Mouse (Mus musculus): ENCODE data around the gene Vstm5. TPM values are rescaled to one million over a fixed set of nuclear protein-coding genes. Genes with fewer than 3 reads are reported as not detected.
"Not testable (repeated sequence)": the region's sequence is repeated elsewhere in the genome, so short reads cannot be mapped to it uniquely, and the experiment has no call there.

Vstm5 gene
- 1 to 10 TPM; 5.3 to 6.8 TPM for total RNA-seq (2021)
- long read RNA-seq, experiment 1, partial matches to known transcripts: 1 of 5 reads
- long read RNA-seq, experiment 1, other reads (novel, unspliced or antisense): 2 of 5 reads
- long read RNA-seq, experiment 2, partial matches to known transcripts: 0 of 2 reads
- long read RNA-seq, experiment 2, other reads (novel, unspliced or antisense): 1 of 2 reads

GRCm38 (mm10) chr9:15239042-15239925, at the start of gene Vstm5:
Gene Vstm5, plus strand, starts transcription at chr9:15239045.
- peak within 1 kb of the TSS; percentile 49 for H3K4me3 ChIP-seq
- peak; percentile 30 for TF ChIP-seq CTCF (conservative IDR thresholded peaks at IDR 0.05)
- peak within 1 kb of the TSS; percentile 59; the same call in 1 of the 2 replicates for H3K27ac ChIP-seq
- DNase-seq (ENCODE audit: low spot score in 2 of 2): peak; percentile 21 to 26

- not testable (repeated sequence) for H3K4me3 ChIP-seq; DNase-seq (ENCODE audit: low spot score in 2 of 2); H3K27ac ChIP-seq
These were observed 44.0 kb upstream of the Vstm5 start for GRCm38 (mm10) chr9:15194806-15195205.

GRCm38 (mm10) chr9:15206631-15207030, 32.2 kb upstream of the Vstm5 start:
- no peak for TF ChIP-seq CTCF (conservative IDR thresholded peaks at IDR 0.05)
- H3K4me3 ChIP-seq: no peak overlapping the region
- DNase-seq (ENCODE audit: low spot score in 2 of 2): no peak
- H3K27ac ChIP-seq: no peak overlapping the region

GRCm38 (mm10) chr9:15209320-15209719, 29.5 kb upstream of the Vstm5 start:
- no peak for TF ChIP-seq CTCF (conservative IDR thresholded peaks at IDR 0.05)
- H3K4me3 ChIP-seq: no peak overlapping the region
- DNase-seq (ENCODE audit: low spot score in 2 of 2): peak in 1 of 2 experiments; percentile 3
- H3K27ac ChIP-seq: no peak overlapping the region

GRCm38 (mm10) chr9:15211876-15212275, 27.0 kb upstream of the Vstm5 start:
- no peak overlapping the region for H3K4me3 ChIP-seq
- H3K27ac ChIP-seq: no peak overlapping the region
- peak; percentile 2 to 37 for DNase-seq (ENCODE audit: low spot score in 2 of 2)
- peak; percentile 71 for TF ChIP-seq CTCF (conservative IDR thresholded peaks at IDR 0.05)

DNA sequence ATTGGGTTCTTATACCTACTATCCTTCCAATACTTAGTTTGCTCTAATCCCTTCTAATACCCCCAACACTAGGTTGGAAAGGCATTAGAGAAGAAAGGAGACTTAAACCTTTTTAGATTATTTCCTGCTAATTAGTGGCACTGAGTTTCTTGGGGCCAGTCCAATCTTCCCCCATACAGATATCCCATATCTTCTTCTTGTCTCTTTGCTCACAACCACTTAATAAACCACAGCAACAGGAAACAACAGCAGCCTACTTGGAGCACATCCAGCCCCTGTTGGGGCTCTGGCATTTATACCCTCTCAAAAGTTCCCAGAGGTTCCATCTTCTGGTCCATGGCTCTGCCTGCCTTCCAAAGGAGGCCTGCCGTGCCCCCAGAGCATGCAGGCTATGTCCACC, 25.1 kb upstream of the Vstm5 start:
- no peak overlapping the region for H3K4me3 ChIP-seq
- DNase-seq (ENCODE audit: low spot score in 2 of 2): no peak
- TF ChIP-seq CTCF (conservative IDR thresholded peaks at IDR 0.05): no peak
- no peak overlapping the region for H3K27ac ChIP-seq

GRCm38 (mm10) chr9:15224912-15225311, 13.9 kb upstream of the Vstm5 start:
- TF ChIP-seq CTCF (conservative IDR thresholded peaks at IDR 0.05): no peak
- Histone ChIP-seq H3K4me3 (no peak overlapping the region), H3K27ac (no peak overlapping the region)
- no peak for DNase-seq (ENCODE audit: low spot score in 2 of 2)

GRCm38 (mm10) chr9:15232445-15232844, 6.4 kb upstream of the Vstm5 start:
- no peak overlapping the region for H3K4me3 ChIP-seq
- no peak overlapping the region for H3K27ac ChIP-seq
- DNase-seq (ENCODE audit: low spot score in 2 of 2): no peak
- no peak for TF ChIP-seq CTCF (conservative IDR thresholded peaks at IDR 0.05)

GRCm38 (mm10) chr9:15233604-15234003, 5.2 kb upstream of the Vstm5 start:
- TF ChIP-seq CTCF (conservative IDR thresholded peaks at IDR 0.05): no peak
- DNase-seq (ENCODE audit: low spot score in 2 of 2): no peak
- Histone ChIP-seq H3K4me3 (no peak overlapping the region), H3K27ac (no peak overlapping the region)

- no peak for TF ChIP-seq CTCF (conservative IDR thresholded peaks at IDR 0.05)
- DNase-seq (ENCODE audit: low spot score in 2 of 2): no peak
- no peak overlapping the region for H3K4me3 ChIP-seq
- no peak overlapping the region for H3K27ac ChIP-seq
These were observed 2.9 kb upstream of the Vstm5 start for GRCm38 (mm10) chr9:15235986-15236385.

GRCm38 (mm10) chr9:15237516-15238296, 1.1 kb upstream of the Vstm5 start:
- Histone ChIP-seq H3K4me3 (no peak overlapping the region), H3K27ac (no peak overlapping the region)
- no peak for TF ChIP-seq CTCF (conservative IDR thresholded peaks at IDR 0.05)
- DNase-seq (ENCODE audit: low spot score in 2 of 2): no peak

- H3K27ac ChIP-seq: peak overlapping the region; percentile 59; the same call in 1 of the 2 replicates
- peak overlapping the region; percentile 49 for H3K4me3 ChIP-seq
- no peak for TF ChIP-seq CTCF (conservative IDR thresholded peaks at IDR 0.05)
- DNase-seq (ENCODE audit: low spot score in 2 of 2): no peak
These were observed 401 bp upstream of the Vstm5 start for GRCm38 (mm10) chr9:15238297-15238990.
